Mouse (Mus musculus) cerebellum, adult 11 months (tissue): ENCODE results near the gene Olfr543.
"Not testable (repeated sequence)": the region's sequence is repeated elsewhere in the genome, so short reads cannot be mapped to it uniquely, and the experiment has no call there.

Experiments
- DNase-seq: peaks from one replicate; pipeline ENCODE4 v3.0.0; 2022

Olfr543 gene

GRCm38 (mm10) chr7:102481579-102481978, at the start of gene Olfr543:
Gene Olfr543, minus strand, starts transcription at chr7:102481679.
- DNase-seq: no peak

GRCm38 (mm10) chr7:102529052-102529451, 47.6 kb upstream of the Olfr543 start:
- DNase-seq: no peak

GRCm38 (mm10) chr7:102517051-102517335, 35.5 kb upstream of the Olfr543 start:
- no peak for DNase-seq

GRCm38 (mm10) chr7:102516261-102517050, 35.0 kb upstream of the Olfr543 start:
- DNase-seq: no peak

- no peak for DNase-seq
These were observed 32.7 kb upstream of the Olfr543 start for GRCm38 (mm10) chr7:102514144-102514543.

- peak; percentile 76 for DNase-seq
These were observed 31.4 kb upstream of the Olfr543 start for GRCm38 (mm10) chr7:102512814-102513435.

- DNase-seq: no peak
These were observed 30.4 kb upstream of the Olfr543 start for GRCm38 (mm10) chr7:102511927-102512326.

GRCm38 (mm10) chr7:102509726-102510125, 28.2 kb upstream of the Olfr543 start:
- no peak for DNase-seq

- DNase-seq: no peak
These were observed 27.2 kb upstream of the Olfr543 start for GRCm38 (mm10) chr7:102508666-102509065.

GRCm38 (mm10) chr7:102508066-102508465, 26.6 kb upstream of the Olfr543 start:
- DNase-seq: no peak

- DNase-seq: peak; percentile 66
These were observed 25.4 kb upstream of the Olfr543 start for GRCm38 (mm10) chr7:102506848-102507247.

- peak; percentile 28 for DNase-seq
These were observed 20.5 kb upstream of the Olfr543 start for GRCm38 (mm10) chr7:102501986-102502385.

GRCm38 (mm10) chr7:102499473-102499872, 18.0 kb upstream of the Olfr543 start, which contains the start of gene Olfr545:
Gene Olfr545, minus strand, starts transcription at chr7:102499573.
- DNase-seq: no peak

- DNase-seq: not testable (repeated sequence)
These were observed 12.9 kb upstream of the Olfr543 start for GRCm38 (mm10) chr7:102494416-102494815.

GRCm38 (mm10) chr7:102488161-102488560, 6.7 kb upstream of the Olfr543 start, which contains the start of gene Olfr544:
Gene Olfr544, minus strand, starts transcription at chr7:102488313.
- DNase-seq: no peak

- DNase-seq: no peak
These were observed 4.6 kb upstream of the Olfr543 start for GRCm38 (mm10) chr7:102486105-102486504.

- not testable (repeated sequence) for DNase-seq
These were observed 3.3 kb upstream of the Olfr543 start for GRCm38 (mm10) chr7:102484766-102485165.

- DNase-seq: no peak
These were observed 2.2 kb upstream of the Olfr543 start for GRCm38 (mm10) chr7:102483665-102484064.

- DNase-seq: no peak
These were observed 658 bp downstream of the Olfr543 start for GRCm38 (mm10) chr7:102480821-102481220.

GRCm38 (mm10) chr7:102479368-102480078, 2.0 kb downstream of the Olfr543 start:
- no peak for DNase-seq

GRCm38 (mm10) chr7:102478926-102479325, 2.6 kb downstream of the Olfr543 start:
- no peak for DNase-seq

- no peak for DNase-seq
These were observed 3.1 kb downstream of the Olfr543 start for GRCm38 (mm10) chr7:102478425-102478824.

- DNase-seq: no peak
These were observed 4.1 kb downstream of the Olfr543 start for GRCm38 (mm10) chr7:102477377-102477776.

GRCm38 (mm10) chr7:102476601-102477000, 4.9 kb downstream of the Olfr543 start:
- DNase-seq: no peak
